Mouse (Mus musculus): ENCODE measurements around the gene Hoxb1.

DNA sequence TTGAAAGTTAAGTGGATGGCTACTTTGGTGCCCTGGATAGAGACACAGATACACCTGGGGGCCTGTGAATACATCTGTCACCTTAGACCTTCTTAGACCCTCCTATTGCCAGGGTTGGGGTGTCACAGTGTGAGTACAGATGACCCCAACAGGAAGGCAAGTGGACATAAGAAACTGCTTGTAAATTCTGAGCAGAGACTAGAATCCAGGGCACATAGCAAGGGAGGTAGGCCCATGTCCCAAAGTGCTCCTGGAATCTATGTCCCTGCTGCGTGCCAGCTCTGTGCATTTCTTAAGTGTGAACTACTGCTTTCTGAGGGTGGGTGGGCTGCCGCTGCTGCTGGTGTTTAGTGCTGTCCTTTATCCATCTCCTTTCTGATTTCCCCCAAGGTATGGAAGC lies 14.8 kb upstream of the Hoxb1 start:
- no peak for TF ChIP-seq POLR2A (IDR thresholded peaks at IDR 0.05; ENCODE audit: insufficient read length, low read depth)
- no peak for TF ChIP-seq SRF (IDR thresholded peaks at IDR 0.05; ENCODE audit: control insufficient read depth, insufficient read length, low read depth)
- TF ChIP-seq TCF12 (IDR thresholded peaks at IDR 0.05; ENCODE audit: insufficient read depth, poor library complexity, severe bottlenecking) = no peak
- no peak for TF ChIP-seq E2F4 (IDR thresholded peaks at IDR 0.05; ENCODE audit: insufficient read depth)
- TF ChIP-seq CEBPB (IDR thresholded peaks at IDR 0.05; ENCODE audit: insufficient read depth, poor library complexity, severe bottlenecking) = no peak

Data from myocyte (in vitro differentiated cells).